Mouse (Mus musculus): ENCODE data around the gene Sfn.

GRCm38 (mm10) chr4:133651445-133651844, 49.5 kb upstream of the Sfn start:
- TF ChIP-seq CTCF (IDR thresholded peaks at IDR 0.05; ENCODE audit: insufficient read depth, low read depth, low read length) (no peak), POLR2A (IDR thresholded peaks at IDR 0.05; ENCODE audit: insufficient read depth, low read depth, low read length) (no peak)

Measured in olfactory bulb, adult 2 months (tissue).